Mouse (Mus musculus) C2C12 (cell line): ENCODE data around the gene Cab39. TPM values are rescaled to one million over a fixed set of nuclear protein-coding genes. Genes with fewer than 3 reads are reported as not detected.
"Not testable (repeated sequence)": the region's sequence is repeated elsewhere in the genome, so short reads cannot be mapped to it uniquely, and the experiment has no call there.

Experiments used
- H3K27me3 ChIP-seq: one replicate; pipeline ENCODE4 v1.6.1; 2011; ENCODE audit not compliant: control insufficient read depth, insufficient read depth, insufficient read length
- H3K36me3 ChIP-seq: one replicate; pipeline ENCODE4 v1.6.1; 2011; ENCODE audit not compliant: control insufficient read depth, insufficient read depth
- H3K4me3 ChIP-seq: one replicate; pipeline ENCODE4 v1.5.1; 2011; ENCODE audit warnings: mild to moderate bottlenecking, control low read depth; ENCODE audit not compliant: poor library complexity, insufficient read depth, severe bottlenecking
- H3K79me2 ChIP-seq: one replicate; pipeline ENCODE4 v1.6.1; 2011; ENCODE audit not compliant: control insufficient read depth, insufficient read depth
- H3K79me3 ChIP-seq: one replicate; pipeline ENCODE4 v1.6.1; 2011; ENCODE audit warnings: low read depth, control low read depth
- H3ac ChIP-seq: one replicate; pipeline ENCODE3; 2011; ENCODE audit warnings: low read depth; ENCODE audit not compliant: control insufficient read depth, insufficient read length
- CEBPB ChIP-seq: IDR thresholded peaks from one replicate; pipeline ENCODE4 v1.6.1; 2011; ENCODE audit warnings: low read depth, mild to moderate bottlenecking, control low read depth, moderate library complexity
- CTCF ChIP-seq: IDR thresholded peaks from one replicate; pipeline ENCODE4 v1.5.1; 2011; ENCODE audit not compliant: control insufficient read depth, insufficient read depth, insufficient read length
- FOSL1 ChIP-seq: IDR thresholded peaks from one replicate; pipeline ENCODE4 v1.8.0; 2011; ENCODE audit warnings: mild to moderate bottlenecking, low read length; ENCODE audit not compliant: poor library complexity, insufficient read depth, severe bottlenecking
- MAX ChIP-seq: IDR thresholded peaks from one replicate; pipeline ENCODE4 v1.6.1; 2011; ENCODE audit warnings: mild to moderate bottlenecking, control low read depth
- MYOD1 ChIP-seq: IDR thresholded peaks from one replicate; pipeline ENCODE4 v1.6.1; 2011; ENCODE audit warnings: low read depth; ENCODE audit not compliant: control insufficient read depth, insufficient read length
- MYOG ChIP-seq: IDR thresholded peaks from one replicate; pipeline ENCODE4 v1.6.1; 2011; ENCODE audit not compliant: control insufficient read depth, insufficient read length; ENCODE audit errors: extremely low read depth
- USF1 ChIP-seq: IDR thresholded peaks from one replicate; pipeline ENCODE4 v1.6.1; 2011; ENCODE audit warnings: low read depth, mild to moderate bottlenecking, control low read depth, moderate library complexity
- polyA plus RNA-seq: library from polyadenylated mRNA; unstranded; fragments of >200 nt; fragmentation: generic; extraction: Trizol; gene quantifications from one replicate; pipeline ENCODE4 v1.2.1, GENCODE M21; 2012; ENCODE audit warnings: missing spikeins

Gene Cab39
- polyA plus RNA-seq, 1 experiment = 16.6 TPM

DNA sequence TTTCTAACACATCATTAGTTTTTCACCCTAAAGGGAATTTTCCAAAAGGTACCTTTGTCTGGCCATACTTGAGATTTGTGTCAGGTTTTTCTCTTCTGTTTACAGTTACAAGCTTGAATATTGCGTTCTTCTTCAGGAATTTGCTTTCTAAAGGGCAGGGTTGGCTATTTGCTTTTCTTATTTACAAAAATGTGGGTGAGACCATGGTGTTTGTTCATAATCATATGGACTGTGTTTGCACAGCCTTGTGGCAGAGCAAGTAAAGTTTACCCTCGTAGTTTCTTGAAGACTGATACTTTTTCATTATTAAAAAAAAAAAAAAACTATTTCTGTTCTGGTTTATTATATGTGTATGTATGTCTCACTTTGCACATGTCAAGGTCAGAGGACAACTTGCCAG lies 17.5 kb downstream of the Cab39 start:
- TF ChIP-seq USF1 (no peak), CEBPB (no peak), MAX (no peak), MYOG (no peak), FOSL1 (no peak), CTCF (no peak), MYOD1 (no peak)
- H3ac ChIP-seq = no peak overlapping the region
- H3K27me3 ChIP-seq = no peaks in the 10 kb centered on the region
- no peak overlapping the region for H3K4me3 ChIP-seq
- no peaks in the 10 kb centered on the region for H3K36me3 ChIP-seq
- H3K79me3 ChIP-seq = peaks cover 87% of the 10 kb centered on the region
- peaks cover 100% of the 10 kb centered on the region for H3K79me2 ChIP-seq

DNA sequence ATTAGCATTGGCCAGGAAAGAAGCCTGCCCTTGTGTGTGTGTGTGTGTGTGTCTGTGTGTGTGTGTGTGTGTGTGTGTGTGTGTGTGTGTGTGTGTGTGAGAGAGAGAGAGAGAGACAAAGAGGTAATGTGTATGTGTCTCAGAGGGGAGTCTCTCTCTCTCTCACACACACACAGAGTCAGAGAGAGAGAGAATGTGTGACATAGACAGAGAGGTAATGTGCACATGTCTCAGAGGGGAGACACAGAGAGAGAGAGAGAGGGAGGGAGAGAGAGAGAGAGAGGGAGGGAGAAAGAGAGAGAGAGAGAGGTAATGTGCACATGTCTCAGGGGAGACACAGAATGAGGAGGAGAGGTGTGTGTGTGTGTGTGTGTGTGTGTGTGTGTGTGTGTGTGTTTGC lies 21.0 kb downstream of the Cab39 start:
- peaks cover 77% of the 10 kb centered on the region for H3K79me3 ChIP-seq
- H3K36me3 ChIP-seq = peaks cover 15% of the 10 kb centered on the region
- not testable (repeated sequence) for H3K4me3 ChIP-seq, H3ac ChIP-seq, H3K27me3 ChIP-seq
- H3K79me2 ChIP-seq = peaks cover 96% of the 10 kb centered on the region

DNA sequence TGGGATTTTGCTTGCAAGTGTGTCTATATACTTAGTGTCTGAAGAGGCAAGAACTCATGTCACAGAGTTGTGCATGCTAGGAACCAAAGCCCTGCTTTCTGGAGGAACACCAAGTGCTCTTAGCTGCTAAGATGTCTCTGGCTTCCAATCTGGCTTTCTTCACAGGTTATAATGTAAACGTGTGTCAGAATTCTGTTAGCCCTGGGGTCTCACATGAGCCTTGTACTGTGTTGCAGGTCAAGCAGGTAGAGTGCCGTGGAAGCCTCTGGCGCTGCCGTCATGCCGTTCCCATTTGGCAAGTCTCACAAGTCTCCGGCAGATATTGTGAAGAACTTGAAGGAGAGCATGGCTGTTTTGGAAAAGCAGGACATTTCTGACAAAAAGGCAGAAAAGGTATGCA lies 24.9 kb downstream of the Cab39 start:
- TF ChIP-seq FOSL1 = no peak
- no peak for TF ChIP-seq MAX
- TF ChIP-seq MYOG = no peak
- no peak for TF ChIP-seq CTCF
- TF ChIP-seq MYOD1 = no peak
- no peak for TF ChIP-seq USF1
- no peak for TF ChIP-seq CEBPB
- H3K79me3 ChIP-seq = peaks cover 43% of the 10 kb centered on the region
- H3K4me3 ChIP-seq = no peak overlapping the region
- H3K27me3 ChIP-seq = no peaks in the 10 kb centered on the region
- H3K79me2 ChIP-seq = peaks cover 57% of the 10 kb centered on the region
- H3ac ChIP-seq = no peak overlapping the region
- peaks cover 36% of the 10 kb centered on the region for H3K36me3 ChIP-seq

DNA sequence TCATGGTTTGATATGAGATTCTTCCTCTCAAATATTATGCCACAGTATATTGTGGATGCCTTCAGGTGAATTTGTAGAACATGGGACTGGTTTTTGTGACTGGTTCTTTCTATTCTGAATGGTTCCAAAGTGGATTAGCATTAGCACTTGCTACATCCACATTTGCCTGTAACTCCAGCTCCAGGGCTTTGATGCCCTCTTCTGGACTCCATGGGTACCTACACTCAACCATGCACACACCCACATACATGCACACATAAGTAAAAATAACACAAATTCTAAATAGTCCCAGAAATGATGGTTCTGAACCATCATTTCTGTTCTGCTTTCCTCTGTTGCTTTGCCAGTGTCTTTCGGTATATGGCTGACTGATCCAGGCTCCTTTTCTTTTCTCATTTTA lies 26.5 kb downstream of the Cab39 start:
- Histone ChIP-seq H3K36me3 (peaks cover 37% of the 10 kb centered on the region), H3K27me3 (no peaks in the 10 kb centered on the region), H3K4me3 (no peak overlapping the region), H3K79me2 (peaks cover 47% of the 10 kb centered on the region), H3ac (no peak overlapping the region), H3K79me3 (peaks cover 32% of the 10 kb centered on the region)
- TF ChIP-seq MYOD1 (no peak), MAX (no peak)

DNA sequence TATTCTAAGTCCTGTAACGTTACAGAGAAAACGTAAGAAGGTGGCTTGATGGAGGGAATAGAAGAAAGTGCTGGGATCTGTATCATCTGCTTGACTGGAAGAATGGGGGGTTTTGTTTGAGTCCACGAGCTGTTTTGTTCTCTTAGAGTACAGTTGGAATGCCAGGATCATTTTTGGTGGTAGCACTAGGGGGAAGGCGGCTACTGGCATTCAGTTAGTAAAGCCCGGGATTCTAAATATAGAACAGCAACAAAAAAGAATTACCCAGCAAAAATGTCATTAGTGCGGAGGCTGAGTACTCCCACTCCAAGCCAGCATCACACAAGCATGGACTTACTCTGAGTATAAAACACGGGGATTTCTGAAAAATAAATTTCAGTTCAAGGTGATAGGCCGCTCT lies 29.0 kb downstream of the Cab39 start:
- peaks cover 42% of the 10 kb centered on the region for H3K36me3 ChIP-seq
- peaks cover 31% of the 10 kb centered on the region for H3K79me2 ChIP-seq
- TF ChIP-seq MYOG = no peak
- no peak for TF ChIP-seq MYOD1
- no peak for TF ChIP-seq CTCF
- no peak for TF ChIP-seq CEBPB
- TF ChIP-seq USF1 = no peak
- no peaks in the 10 kb centered on the region for H3K27me3 ChIP-seq
- no peak overlapping the region for H3K4me3 ChIP-seq
- H3ac ChIP-seq = no peak overlapping the region
- peaks cover 7% of the 10 kb centered on the region for H3K79me3 ChIP-seq

DNA sequence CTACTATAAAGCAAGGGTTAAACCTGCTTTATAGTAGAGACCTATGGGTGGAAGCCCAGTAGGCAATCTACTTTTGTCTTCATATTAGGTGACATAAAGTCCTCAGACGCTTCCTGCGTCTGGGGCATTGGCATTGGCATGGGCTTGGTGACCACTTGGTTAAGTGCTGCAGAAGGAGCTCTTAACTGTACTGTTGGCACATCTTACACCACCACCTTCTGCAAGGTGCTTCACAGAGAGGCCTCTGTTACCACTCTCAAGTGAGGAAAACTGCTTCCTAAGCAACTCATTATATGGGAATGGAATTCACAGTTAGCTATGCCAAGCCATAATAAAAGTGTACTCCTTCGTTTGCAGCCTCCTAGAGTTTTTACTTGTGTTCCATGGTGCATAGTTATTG lies 31.7 kb downstream of the Cab39 start:
- Histone ChIP-seq H3K36me3 (peaks cover 30% of the 10 kb centered on the region), H3K4me3 (no peak overlapping the region), H3K79me3 (peaks cover 2% of the 10 kb centered on the region), H3ac (no peak overlapping the region), H3K79me2 (peaks cover 28% of the 10 kb centered on the region), H3K27me3 (no peaks in the 10 kb centered on the region)
- no peak for TF ChIP-seq MYOD1
- TF ChIP-seq CEBPB = no peak
- TF ChIP-seq MAX = no peak
- TF ChIP-seq FOSL1 = no peak
- TF ChIP-seq MYOG = no peak
- TF ChIP-seq USF1 = no peak
- TF ChIP-seq CTCF = no peak

- peaks cover 47% of the 10 kb centered on the region for H3K79me2 ChIP-seq
- no peaks in the 10 kb centered on the region for H3K27me3 ChIP-seq
- H3ac ChIP-seq = no peak overlapping the region
- H3K4me3 ChIP-seq = no peak overlapping the region
- no peak for TF ChIP-seq FOSL1
- TF ChIP-seq USF1 = no peak
- no peak for TF ChIP-seq MAX
- TF ChIP-seq MYOG = no peak
- TF ChIP-seq CTCF = no peak
- no peak for TF ChIP-seq CEBPB
- no peak for TF ChIP-seq MYOD1
- peaks cover 4% of the 10 kb centered on the region for H3K79me3 ChIP-seq
- peaks cover 15% of the 10 kb centered on the region for H3K36me3 ChIP-seq
These were observed 33.9 kb downstream of the Cab39 start for GRCm38 (mm10) chr1:85827166-85827565.
